Mouse (Mus musculus) ZHBTc4 (cell line): ENCODE data around the gene Wdr45b.
"Not testable (repeated sequence)": the region's sequence is repeated elsewhere in the genome, so short reads cannot be mapped to it uniquely, and the experiment has no call there.

ENCODE experiments used
- DNase-seq: peaks from one replicate; pipeline ENCODE4 v3.0.0-alpha.2; 2011; ENCODE audit warnings: low read depth, low spot score

Gene Wdr45b

DNA sequence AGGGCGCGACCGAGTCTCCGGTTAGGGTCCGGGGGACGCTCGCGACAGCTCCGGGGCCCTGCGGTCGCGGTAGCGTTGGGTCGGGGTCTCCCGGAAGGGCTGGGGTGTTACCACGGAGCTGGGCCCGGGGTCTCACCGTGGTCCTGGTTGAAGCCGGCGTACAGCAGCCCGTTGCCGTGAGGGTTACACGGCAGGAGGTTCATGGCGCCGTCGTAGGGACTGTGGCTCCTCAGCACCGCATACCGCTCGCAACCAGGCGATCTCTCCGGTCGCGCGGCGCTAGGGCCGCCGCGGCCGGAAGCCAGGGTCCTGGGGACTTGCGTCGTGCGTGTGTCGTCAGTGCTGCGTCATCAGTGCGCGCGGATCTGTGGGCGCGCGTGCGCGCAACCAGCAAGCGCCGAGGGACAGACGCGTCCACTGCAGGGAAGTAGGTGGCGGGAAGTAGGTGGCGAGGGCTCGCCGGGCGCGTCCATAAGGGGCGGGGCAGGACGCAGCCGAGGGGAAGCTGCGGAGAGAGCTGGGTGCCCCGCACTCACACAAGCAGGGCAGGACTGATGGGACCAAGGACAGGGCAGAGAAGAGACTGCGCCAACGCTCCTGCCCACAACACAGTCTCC lies at the start of gene Wdr45b:
Gene Wdr45b (minus strand): TSS at position 355 of the 617 bp plus-strand sequence.
- DNase-seq, result peak; percentile 99

DNA sequence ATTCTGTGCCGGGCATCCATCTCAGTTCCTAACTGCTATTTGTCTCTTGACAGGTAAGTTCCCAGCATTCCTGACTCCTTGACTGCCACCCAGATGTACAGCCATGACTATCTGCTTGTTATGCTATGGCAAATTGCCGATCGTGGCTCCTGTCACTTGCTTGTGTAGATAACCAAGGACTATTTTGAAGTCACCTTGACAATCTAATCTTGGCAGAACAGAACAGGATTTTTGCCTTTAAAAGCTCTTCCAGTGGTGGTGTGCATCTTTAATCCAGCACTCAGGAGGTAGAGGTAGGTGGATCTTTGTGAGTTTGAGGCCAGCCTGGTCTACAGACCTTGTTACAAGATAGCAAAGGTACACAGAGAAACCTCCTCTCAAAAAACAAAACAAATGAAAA lies 38.2 kb upstream of the Wdr45b start:
- no peak for DNase-seq

DNA sequence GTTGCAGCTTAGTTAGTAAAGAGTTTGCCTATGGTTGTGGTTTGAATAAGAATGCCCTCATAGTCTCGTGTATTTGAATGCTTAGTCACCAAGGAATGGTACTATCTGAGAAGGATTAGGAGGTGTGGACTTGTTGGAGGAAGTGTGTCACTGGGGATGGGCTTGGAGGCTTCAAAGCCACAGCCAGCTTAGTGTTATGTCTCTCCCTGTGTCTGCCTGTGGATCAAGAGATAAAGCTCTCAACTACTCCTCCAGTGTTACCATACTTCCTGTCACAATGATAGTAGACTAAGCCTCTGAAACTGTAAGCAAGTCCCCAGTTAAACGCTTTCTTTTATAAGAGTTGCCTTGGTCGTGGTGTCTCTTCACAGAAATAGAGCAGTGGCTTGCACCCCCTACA lies 36.5 kb upstream of the Wdr45b start:
- DNase-seq, result no peak

DNA sequence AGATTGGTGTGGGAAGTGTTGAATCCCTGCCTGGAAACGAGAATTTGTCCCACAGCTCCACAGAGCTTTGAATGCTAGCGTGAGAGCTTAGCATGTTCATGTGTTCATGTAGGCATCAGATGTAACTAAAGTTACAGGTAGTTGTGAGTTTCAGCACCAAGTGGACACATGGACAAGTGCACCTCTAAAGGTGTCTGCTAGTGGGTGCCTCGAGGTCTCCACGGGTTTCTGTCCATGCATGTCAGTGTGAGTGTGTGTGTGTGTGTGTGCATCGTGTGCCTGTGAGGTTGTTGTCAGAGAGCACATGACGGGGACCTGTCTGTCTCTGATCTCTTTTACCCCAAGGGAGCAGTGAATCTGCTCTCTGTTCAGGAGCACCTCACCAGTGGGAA lies 34.3 kb upstream of the Wdr45b start:
- DNase-seq, result no peak

DNA sequence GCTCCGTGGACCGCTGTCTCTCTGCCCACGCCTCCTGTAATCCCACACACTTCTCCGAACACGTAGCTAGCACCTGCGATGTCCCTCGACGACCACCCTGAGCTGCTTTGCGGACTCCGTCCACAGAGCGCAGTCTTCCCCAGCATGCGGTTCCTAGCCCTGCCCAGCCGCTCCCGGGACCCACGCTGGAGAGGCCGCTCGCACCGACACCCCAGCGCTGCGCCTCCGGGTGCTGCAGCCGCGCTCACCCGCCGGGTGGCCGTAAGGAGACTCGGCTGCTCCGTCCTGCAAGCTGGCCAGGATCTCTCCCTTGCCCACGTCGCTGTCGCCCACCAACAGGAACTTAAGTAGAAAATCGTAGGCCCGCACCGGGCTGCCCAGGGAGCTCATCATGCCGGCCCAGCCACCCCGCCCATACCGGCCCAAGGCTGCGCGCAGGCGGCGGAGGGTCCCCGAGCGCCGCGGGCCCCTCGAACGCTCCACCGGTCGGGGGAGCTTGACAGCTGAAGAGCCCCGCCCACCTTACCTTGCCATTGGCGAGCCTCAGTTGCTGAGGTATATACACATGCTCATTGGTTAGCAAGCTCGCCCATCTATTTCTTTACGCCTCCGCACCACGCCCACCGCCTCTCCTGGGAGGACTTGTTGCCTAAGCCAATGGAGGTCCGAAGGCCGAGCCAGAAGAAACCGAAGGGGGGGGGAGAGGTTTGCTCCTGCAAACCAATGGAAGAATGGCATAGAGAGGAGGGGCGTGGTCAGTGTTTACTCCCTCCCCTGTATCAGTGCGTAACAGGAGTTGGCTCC lies 33.7 kb upstream of the Wdr45b start, which contains the start of gene Rab40b:
Gene Rab40b (minus strand): TSS at position 502 of the 804 bp plus-strand sequence.
- peak; percentile 99 for DNase-seq

DNA sequence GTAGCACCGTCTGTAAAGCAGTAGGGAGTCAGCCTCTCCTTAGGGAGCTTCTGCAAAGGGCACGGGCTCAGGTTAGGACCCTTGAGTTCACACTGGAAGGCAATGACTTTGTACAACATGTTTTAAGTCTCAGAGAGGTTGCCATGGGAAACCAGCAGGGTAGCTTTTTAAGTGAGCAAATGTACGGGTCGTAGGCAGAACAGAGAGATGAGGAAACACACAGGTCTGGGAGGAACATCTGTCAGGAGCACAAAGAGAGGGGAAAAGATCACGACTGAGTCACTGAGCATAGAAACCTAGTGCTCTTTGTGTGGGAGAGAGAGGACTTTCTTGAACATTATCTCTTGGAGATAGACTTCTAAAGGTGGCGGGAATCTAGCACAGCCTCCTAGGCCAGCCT lies 26.0 kb upstream of the Wdr45b start:
- no peak for DNase-seq

DNA sequence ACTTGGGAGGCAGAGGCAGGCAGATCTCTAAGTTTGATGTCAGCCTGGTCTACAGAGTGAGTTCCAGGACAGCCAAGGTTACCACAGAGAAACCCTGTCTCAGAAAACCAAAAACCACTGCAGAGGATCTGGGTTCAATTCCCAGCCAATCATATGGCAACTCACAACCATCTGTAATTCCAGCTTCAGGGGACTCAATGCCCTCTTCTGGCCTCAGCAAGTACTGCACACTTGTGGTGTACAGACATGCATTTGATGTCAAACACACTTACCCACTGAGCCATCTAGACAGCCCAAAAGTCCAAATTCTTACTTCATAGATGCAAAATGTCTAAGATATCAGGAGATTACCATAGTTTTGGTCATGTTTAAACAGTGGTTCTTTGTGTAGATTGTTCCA lies 24.4 kb upstream of the Wdr45b start:
- peak; percentile 61 for DNase-seq

DNA sequence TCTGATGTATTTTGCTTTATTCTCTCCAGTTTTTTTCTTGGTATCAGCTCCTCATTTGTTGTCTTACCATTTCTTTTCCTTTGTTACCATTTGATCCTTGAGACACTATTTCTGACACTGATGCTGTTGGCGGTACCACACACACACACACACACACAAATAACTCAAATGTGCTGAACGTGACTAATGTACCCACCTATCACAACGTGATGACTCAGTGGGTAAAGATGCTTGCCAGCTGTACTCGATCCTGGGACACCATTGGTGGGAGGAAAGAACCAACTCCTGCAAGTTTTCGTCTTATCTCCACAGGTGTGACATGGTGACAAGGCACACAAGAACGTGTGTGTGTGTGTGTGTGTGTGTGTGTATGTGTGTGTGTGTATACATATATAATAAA lies 19.1 kb upstream of the Wdr45b start:
- DNase-seq, result no peak

DNA sequence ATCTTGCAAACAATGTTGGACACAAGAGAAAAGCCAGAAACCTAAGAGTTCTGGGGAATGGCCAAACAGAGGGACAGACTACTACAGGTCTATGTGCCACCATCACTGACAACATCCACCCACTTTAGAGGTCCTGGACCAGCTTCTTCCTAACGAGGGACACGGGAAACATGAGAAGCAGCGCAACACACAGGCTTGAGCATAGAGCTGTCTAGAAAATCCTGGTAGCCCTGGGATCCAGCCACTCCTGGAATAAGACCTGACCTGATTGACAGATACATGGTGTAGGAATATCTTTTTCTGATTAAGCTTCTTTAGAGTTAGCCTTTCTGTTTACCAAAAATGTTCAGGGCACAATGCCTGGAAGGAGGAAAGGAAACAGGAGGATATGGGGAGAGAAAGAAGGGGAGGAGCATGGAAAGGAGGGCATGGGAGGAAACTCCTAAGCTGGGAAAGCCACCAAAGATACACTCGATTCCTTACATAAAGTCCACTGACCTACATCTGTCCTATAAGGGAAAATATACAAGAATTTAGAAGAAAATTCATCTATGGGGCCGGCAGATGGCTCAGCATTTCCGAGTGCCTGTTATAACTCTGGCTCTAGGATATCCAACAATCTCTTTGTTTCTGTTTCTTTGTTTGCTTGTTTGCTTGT lies 16.2 kb upstream of the Wdr45b start:
- no peak for DNase-seq

DNA sequence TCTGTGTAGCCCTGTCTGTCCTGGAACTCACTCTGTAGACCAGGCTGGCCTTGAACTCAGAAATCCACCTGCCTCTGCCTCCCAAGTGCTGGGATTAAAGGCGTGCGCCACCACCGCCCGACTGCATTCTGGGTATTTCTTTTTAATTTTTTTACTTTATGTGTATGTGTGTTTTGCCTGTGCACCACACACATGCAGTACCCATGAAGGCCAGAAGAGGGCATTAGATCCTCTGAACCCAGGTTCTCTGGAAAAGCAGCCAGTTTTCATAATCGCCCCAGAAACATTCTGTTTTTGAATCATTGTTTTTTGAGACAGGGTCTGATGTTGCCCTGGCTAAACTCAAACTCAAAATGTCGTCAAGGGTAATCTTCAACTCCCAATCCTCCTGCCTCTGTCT lies 15.4 kb upstream of the Wdr45b start:
- DNase-seq, result peak; percentile 68

DNA sequence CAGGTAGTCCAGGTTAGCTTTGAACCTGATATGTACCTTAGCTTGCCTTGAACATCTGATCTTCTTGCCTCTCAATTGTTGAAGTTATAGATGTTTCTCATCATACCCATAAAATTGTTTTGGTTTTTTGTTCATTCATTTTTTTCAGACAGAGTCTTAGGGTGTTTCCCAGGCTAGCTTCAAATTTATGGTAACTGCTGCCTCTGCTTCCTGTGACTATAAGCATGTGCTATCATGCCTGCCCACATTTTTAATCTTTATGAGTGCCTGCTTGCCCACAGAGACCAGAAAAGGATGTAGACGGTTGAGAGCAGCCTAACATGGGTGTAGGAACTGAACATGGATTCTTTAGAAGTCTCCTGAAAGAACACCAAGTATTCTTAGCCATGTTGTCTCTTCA lies 14.5 kb upstream of the Wdr45b start:
- no peak for DNase-seq

DNA sequence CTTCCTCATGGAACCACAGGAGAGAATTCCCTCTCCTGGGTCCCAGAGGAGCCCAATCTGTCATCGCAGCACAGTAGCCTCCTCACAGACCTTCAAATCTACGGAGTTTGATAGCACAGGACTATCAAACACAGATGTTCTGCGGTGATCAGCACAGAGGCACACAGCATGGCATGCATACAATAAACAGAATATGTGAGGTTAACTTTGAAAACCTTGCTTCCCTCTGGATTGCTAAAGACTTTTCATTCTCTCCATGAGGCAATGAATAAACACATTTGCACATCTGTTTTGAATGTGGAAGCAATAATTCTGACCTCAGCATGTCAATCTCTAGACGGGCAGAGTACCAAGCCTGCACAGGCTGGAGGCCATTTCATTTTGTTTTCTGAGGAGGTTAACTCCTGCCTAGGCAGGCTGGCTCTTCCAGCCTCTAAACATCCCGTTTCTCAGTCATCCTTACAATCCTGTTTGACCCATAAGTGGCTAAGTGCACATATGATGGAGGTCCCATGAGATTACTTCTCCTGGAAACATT lies 13.0 kb upstream of the Wdr45b start:
- no peak for DNase-seq

DNA sequence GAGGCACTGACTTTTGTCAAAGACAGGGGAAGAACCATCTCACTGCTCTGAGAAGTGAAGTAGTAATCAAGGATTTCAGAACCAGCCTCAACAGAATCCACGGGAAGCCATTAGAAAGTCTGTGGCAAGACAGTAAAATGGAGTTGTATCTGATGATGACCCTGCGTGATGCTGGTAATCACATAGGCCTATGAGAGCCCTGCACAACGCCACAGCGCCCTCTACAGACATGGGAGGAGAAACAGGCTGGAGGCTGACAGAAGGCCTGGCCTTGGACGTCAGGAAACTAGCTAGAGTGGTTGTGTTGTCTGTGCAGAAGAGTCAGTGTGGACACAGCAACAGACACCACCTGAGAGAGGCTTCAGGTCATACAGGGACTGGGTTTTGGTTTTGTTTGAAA lies 8.0 kb upstream of the Wdr45b start:
- DNase-seq, result peak; percentile 13

DNA sequence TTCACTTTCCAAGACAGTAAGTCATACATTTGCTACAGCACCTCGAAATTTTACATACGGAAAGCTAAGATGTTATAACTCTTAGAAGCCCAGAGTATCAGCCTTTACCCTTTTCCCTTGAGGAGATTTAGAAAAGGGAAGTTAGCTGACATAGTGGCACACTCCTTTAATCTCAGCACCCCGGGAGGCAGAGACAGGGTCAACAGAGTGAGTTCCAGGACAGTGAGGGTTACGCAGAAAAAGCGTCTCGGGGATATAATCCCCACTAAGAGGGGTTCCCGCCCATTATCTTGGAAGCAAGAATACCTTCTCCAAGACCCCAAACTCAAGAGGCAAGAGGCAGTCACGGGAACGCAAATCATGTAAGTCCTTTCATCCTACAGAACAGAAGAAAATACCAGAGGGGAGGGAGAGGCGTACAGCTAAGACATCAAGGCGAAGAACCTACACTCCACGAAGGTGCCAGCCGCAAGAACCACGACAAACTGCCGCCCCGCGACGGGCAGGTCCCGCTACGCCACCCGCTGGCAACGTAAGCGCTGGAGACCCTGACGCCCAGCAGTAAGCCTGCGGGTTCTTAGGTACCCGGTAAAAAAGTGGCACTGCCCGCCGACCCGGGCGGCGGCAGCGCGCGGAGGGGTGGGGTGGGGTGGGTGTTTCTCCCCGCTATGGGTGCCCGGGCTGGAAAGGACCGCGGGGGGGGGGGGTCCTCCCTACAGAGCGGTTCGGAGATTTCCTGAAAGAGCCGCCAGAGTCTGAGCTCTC lies 737 bp downstream of the Wdr45b start:
- peak; percentile 57 for DNase-seq

DNA sequence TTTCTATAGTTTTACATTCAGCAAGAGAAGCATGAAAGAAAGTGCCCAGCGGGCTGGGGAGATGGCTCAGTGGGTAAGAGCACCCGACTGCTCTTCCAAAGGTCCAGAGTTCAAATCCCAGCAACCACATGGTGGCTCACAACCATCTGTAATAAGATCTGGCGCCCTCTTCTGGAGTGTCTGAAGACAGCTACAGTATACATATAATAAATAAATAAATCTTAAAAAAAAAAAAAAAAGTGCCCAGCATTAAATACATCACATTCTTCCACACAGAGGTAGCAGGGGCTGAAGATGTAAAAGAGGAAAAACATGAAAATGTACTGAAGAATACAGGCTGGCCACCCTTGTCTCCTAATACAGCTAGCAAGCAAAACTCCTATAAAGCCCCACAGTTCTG lies 5.5 kb downstream of the Wdr45b start:
- DNase-seq, result not testable (repeated sequence)

DNA sequence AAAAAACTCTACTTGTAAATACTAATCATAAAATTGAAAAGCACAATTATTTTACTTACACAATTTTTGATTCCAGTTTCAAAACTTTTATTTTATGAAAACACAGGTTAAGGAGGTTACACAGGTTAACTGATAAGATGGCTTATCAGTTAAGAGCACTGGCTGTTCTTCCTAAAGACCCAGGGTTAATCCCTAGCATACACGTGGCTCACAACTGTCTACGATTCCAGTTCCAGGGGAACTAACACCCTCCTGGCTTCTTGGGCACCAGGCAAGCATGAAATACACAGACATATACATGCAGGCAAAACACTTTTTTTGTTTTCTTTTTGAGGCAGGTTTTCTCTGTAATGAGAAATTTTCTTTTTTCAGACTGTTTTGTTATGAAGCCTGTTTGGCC lies 6.1 kb downstream of the Wdr45b start:
- no peak for DNase-seq

DNA sequence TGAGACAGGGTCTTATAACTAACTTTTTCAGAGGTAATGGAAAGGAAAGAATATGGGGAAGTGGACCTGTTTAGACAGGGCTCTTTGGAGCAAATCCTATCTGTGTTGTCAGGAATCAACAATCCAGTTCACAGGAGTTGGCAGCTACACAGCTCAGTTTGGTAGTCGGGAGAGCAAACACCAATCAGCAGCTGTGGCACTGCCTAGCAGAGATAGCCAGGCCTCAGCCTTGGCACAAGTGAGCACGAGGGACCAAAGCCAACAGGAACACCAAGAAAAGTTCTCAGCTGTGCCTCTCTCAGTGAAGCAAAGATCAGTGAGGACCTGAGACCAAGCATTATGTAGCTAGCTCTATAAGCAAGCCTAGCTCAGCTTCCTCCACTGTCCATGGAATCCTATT lies 7.2 kb downstream of the Wdr45b start:
- DNase-seq, result no peak

DNA sequence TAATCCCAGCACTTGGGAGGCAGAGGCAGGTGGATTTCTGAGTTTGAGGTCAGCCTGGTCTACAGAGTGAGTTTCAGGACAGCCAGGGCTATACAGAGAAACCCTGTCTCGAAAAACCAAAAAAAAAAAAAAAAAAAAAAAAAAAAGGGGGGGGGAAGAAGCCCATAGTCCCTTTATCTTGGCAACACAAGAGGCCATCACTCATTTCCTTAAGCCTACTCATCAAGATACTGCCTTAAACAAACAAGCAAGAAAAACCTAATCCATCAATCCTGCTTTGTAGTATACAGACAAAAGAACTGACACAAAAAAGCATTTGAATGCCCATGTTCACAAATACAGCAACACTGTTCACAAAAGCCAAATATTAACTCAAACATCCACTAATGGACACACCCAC lies 11.8 kb downstream of the Wdr45b start:
- DNase-seq, result not testable (repeated sequence)

DNA sequence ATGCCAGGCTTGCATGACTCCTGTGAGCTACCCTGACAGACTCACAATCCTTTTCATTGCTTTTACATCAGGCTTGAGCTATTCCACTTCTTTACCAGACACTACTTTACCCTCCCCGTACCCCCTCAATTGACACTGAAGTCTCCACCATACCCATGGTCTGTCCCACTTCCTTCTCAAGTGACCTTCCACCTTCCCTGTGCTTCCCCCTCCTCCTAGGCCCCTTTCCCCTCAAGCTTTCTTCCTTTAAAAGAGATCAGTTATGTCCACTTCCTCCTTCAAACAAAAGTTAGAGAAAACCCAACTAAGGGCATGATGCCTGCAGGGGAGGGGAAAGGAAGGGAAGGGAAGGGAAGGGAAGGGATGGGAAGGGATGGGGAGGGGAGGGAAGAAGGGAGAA lies 14.0 kb downstream of the Wdr45b start:
- DNase-seq, result no peak

DNA sequence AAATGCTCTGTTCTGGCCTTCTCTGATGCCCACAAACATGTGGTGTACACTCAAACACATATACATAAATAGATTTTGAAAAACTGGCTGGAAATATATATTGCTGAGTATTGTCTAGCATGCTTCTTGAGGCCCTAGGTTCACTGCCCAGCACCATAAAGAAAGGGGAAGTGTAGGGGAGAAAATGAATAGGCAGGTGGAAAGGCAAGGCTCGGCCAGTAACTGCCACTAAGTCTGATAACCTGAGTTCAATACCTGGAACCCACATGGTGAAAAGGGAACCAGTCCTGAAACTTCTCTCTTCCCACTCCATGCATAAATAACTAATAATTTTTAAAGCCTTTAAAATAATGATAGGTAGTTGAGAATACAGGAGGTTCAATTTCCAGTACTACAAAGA lies 14.6 kb downstream of the Wdr45b start:
- no peak for DNase-seq

DNA sequence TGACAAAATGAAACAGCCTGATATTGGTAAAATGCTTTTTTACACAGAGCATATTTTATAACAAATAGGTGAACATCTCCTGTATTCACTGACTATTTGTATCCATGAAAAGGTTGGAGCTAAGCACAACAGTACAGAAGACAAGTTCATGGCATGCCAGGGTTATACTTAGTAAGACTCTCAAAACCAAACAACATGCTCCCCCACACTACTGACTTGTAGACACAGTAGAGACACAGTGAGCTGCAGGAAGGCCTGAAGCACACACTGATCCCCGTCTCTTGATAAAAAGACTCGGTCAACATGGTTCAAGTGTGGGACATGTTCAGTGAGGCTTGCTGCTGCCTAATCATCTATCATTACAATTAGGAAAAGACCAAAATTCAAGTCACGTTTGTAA lies 22.6 kb downstream of the Wdr45b start:
- DNase-seq, result no peak

DNA sequence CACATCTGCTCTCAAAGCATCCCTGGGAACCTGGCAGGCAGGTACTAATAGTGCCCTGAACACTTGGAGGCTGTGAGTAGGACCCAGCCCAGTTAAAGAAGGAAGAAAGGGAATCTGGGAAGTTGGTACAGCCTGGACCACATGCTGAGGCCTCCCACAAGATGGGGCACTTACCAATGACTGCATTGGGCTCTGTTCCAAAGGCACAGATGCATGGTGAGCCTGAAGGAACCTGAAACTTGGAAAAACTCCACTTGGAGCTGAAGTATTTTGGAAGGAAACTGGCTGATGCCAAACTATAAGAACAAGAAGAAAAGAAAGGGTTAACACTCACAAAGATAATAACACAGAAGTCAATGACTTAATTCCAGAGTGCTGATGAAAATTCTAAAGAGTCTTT lies 25.6 kb downstream of the Wdr45b start:
- no peak for DNase-seq
